Comparison of ENCODE assay signal across 24 mouse cellular contexts in the genomic region with DNA sequence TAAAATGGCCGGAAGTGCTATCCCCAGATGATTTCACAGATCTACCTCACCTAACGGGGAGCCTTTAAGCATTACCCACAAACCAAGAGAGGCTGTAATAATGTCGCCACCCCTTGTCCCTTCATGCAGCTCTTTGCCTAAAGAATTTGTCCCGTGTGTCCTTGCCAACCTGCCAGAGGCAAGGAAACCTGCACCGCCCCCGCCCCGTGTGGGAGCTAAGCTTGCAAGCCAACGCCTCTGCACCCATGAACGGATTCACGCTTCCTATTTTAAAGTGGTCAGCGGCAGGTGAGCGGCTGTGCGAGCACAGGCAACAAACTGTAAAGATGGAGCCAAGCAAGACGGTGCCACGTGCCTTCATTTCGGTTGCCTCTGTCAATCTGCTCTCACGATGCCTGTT.
DNase-seq lines count a peak whose midpoint lies in the region; ATAC-seq lines count a peak whose summit lies in the region.
"Had no signal": no experiment of that assay in that cellular context is flagged by ENCODE, and none has a peak within 500 bp of the region (broad histone marks: within the 10 kb centered on the region; RNA-seq: fewer than 3 reads in every experiment).

No protein-coding gene starts in this region.

- no peaks in the 10 kb centered on the region for H3K36me3 ChIP-seq in midbrain, embryonic 11.5 days (ENCODE audit: control insufficient read depth, insufficient read depth, low read length)
- no peaks in the 10 kb centered on the region for H3K36me3 ChIP-seq in midbrain, embryonic 16.5 days (ENCODE audit: control insufficient read depth, insufficient read depth, low read length)
- H3K36me3 ChIP-seq: forebrain, embryonic 12.5 days; heart, embryonic 12.5 days; hindbrain, embryonic 10.5 days; limb, embryonic 10.5 days; midbrain, embryonic 12.5 days had no signal

- no peaks in the 10 kb centered on the region for H3K4me1 ChIP-seq in midbrain, embryonic 11.5 days (ENCODE audit: control insufficient read depth, insufficient read depth, low read length)
- H3K4me1 ChIP-seq in midbrain, embryonic 16.5 days (ENCODE audit: control insufficient read depth, insufficient read depth, low read length), result peaks cover 3% of the 10 kb centered on the region; the same call in 1 of the 2 replicates
- H3K4me1 ChIP-seq: midbrain, embryonic 12.5 days had no signal

- no peaks in the 10 kb centered on the region for H3K9me3 ChIP-seq in midbrain, embryonic 11.5 days (ENCODE audit: control insufficient read depth, low read length)
- no peaks in the 10 kb centered on the region for H3K9me3 ChIP-seq in midbrain, embryonic 16.5 days (replicated peaks; ENCODE audit: control insufficient read depth, low read length, poor library complexity, severe bottlenecking)
- H3K9me3 ChIP-seq: forebrain, embryonic 12.5 days; hindbrain, embryonic 10.5 days; limb, embryonic 10.5 days; midbrain, embryonic 12.5 days had no signal

- WGBS in midbrain, embryonic 11.5 days, result 90% methylated on average over 17 of the region's 17 CpGs
- 87% methylated on average over 17 of the region's 17 CpGs for WGBS in midbrain, embryonic 16.5 days

- H3K4me2 ChIP-seq in midbrain, embryonic 11.5 days, result no peak overlapping the region
- H3K4me2 ChIP-seq in midbrain, embryonic 16.5 days (ENCODE audit: low read length), result no peak overlapping the region
- H3K4me2 ChIP-seq: forebrain, embryonic 12.5 days; heart, embryonic 12.5 days; midbrain, embryonic 12.5 days had no signal

- no peak overlapping the region for H3K4me3 ChIP-seq in midbrain, embryonic 11.5 days (ENCODE audit: low read depth, low read length)
- no peak overlapping the region for H3K4me3 ChIP-seq in midbrain, embryonic 16.5 days (ENCODE audit: low read depth, low read length)
- H3K4me3 ChIP-seq: forebrain, embryonic 12.5 days; heart, embryonic 12.5 days; hindbrain, embryonic 10.5 days; limb, embryonic 10.5 days; midbrain, embryonic 12.5 days had no signal

- ATAC-seq in midbrain, embryonic 11.5 days (ENCODE audit: low FRiP score), result no peak
- no peak for ATAC-seq in midbrain, embryonic 16.5 days
- ATAC-seq: activated CD4-positive, CD25-positive, alpha-beta regulatory T cell, adult 4 months; hindbrain, postnatal 0 days; intestine, embryonic 16.5 days had no signal

- H3K27ac ChIP-seq in midbrain, embryonic 11.5 days (ENCODE audit: low read depth, low read length), result no peak overlapping the region
- H3K27ac ChIP-seq in midbrain, embryonic 16.5 days (ENCODE audit: low read length), result no peak overlapping the region
- H3K27ac ChIP-seq: forebrain, embryonic 12.5 days; hindbrain, embryonic 10.5 days; hindbrain, postnatal 0 days; limb, embryonic 10.5 days; macrophage; midbrain, embryonic 12.5 days had no signal

- no peak overlapping the region for H3K9ac ChIP-seq in midbrain, embryonic 11.5 days (ENCODE audit: low read length)
- H3K9ac ChIP-seq in midbrain, embryonic 16.5 days (ENCODE audit: low read depth, low read length), result no peak overlapping the region
- H3K9ac ChIP-seq: forebrain, embryonic 12.5 days; heart, embryonic 12.5 days; midbrain, embryonic 12.5 days had no signal

- DNase-seq in midbrain, embryonic 11.5 days (ENCODE audit: low spot score, missing footprints), result peak; percentile 37
- peak; percentile 3 for DNase-seq in brain, adult 2 months (ENCODE audit: low read depth, low spot score)
- DNase-seq in fat pad, adult 2 months (ENCODE audit: extremely low read depth, low read depth, low spot score), result peak; percentile 14
- DNase-seq in kidney, postnatal 10 days, result peak; percentile 32
- DNase-seq in heart, adult 9 months (ENCODE audit: low spot score in 2 of 2), result no peak
- DNase-seq in gastrocnemius, adult 18-20 months (ENCODE audit: low spot score), result no peak
- no peak for DNase-seq in spleen, adult 12 weeks (ENCODE audit: low spot score)
- DNase-seq: adrenal gland, postnatal 10 days; cerebellum, adult 2 months; heart, adult 11 months; heart, postnatal 10 days; liver; spleen, adult 18-20 months; thymus, postnatal 25 days had no signal

- no peaks in the 10 kb centered on the region for H3K27me3 ChIP-seq in midbrain, embryonic 11.5 days (ENCODE audit: control insufficient read depth, insufficient read depth, low read length)
- H3K27me3 ChIP-seq in midbrain, embryonic 16.5 days (ENCODE audit: control insufficient read depth, insufficient read depth, low read depth, low read length), result no peaks in the 10 kb centered on the region
- H3K27me3 ChIP-seq: forebrain, embryonic 12.5 days; heart, embryonic 12.5 days; midbrain, embryonic 12.5 days had no signal

Comparison
In these comparisons a context has a peak if more than half of its experiments do, and no peak if none do; other contexts are left out.
1. DNase-seq: peak in midbrain, embryonic 11.5 days (single experiment), brain, adult 2 months (single experiment), fat pad, adult 2 months (single experiment) and kidney, postnatal 10 days (single experiment); none in heart, adult 9 months (0 of 2), gastrocnemius, adult 18-20 months (single experiment) and spleen, adult 12 weeks (single experiment).